Mouse (Mus musculus): ENCODE measurements around the gene Ttc30a1.
"Not testable (repeated sequence)": the region's sequence is repeated elsewhere in the genome, so short reads cannot be mapped to it uniquely, and the experiment has no call there.

Gene Ttc30a1

GRCm38 (mm10) chr2:75982626-75983025, 859 bp upstream of the Ttc30a1 start:
- no peak for DNase-seq

GRCm38 (mm10) chr2:75980933-75981439, 781 bp downstream of the Ttc30a1 start:
- DNase-seq = peak; percentile 22

- not testable (repeated sequence) for DNase-seq
These were observed 3.9 kb downstream of the Ttc30a1 start, which contains the start of gene Ttc30a2 for GRCm38 (mm10) chr2:75977752-75978368. Ttc30a2 (minus strand) TSS chr2:75978170.

GRCm38 (mm10) chr2:75976070-75976469, 5.7 kb downstream of the Ttc30a1 start:
- DNase-seq = not testable (repeated sequence)

- no peak for DNase-seq
These were observed 7.6 kb downstream of the Ttc30a1 start for GRCm38 (mm10) chr2:75974131-75974530.

GRCm38 (mm10) chr2:75964972-75965371, 16.8 kb downstream of the Ttc30a1 start:
- peak; percentile 82 for DNase-seq

GRCm38 (mm10) chr2:75964512-75964911, 17.3 kb downstream of the Ttc30a1 start:
- DNase-seq = peak; percentile 63

GRCm38 (mm10) chr2:75964051-75964450, 17.7 kb downstream of the Ttc30a1 start:
- no peak for DNase-seq

GRCm38 (mm10) chr2:75963211-75963840, 18.4 kb downstream of the Ttc30a1 start:
- no peak for DNase-seq

- DNase-seq = no peak
These were observed 21.1 kb downstream of the Ttc30a1 start for GRCm38 (mm10) chr2:75960366-75961330.

- DNase-seq = peak; percentile 25
These were observed 21.9 kb downstream of the Ttc30a1 start for GRCm38 (mm10) chr2:75959850-75960365.

GRCm38 (mm10) chr2:75959183-75959849, 22.5 kb downstream of the Ttc30a1 start:
- no peak for DNase-seq

- no peak for DNase-seq
These were observed 26.1 kb downstream of the Ttc30a1 start for GRCm38 (mm10) chr2:75955709-75956108.

GRCm38 (mm10) chr2:75953320-75953719, 28.4 kb downstream of the Ttc30a1 start:
- DNase-seq = no peak

GRCm38 (mm10) chr2:75950685-75951084, 31.1 kb downstream of the Ttc30a1 start:
- no peak for DNase-seq

- DNase-seq = peak; percentile 88
These were observed 43.4 kb downstream of the Ttc30a1 start, which contains the start of gene Ttc30b for GRCm38 (mm10) chr2:75938117-75939063. Ttc30b (minus strand) TSS chr2:75938585.

GRCm38 (mm10) chr2:75937520-75938116, 44.1 kb downstream of the Ttc30a1 start:
- peak; percentile 62 for DNase-seq

GRCm38 (mm10) chr2:75936685-75937084, 45.1 kb downstream of the Ttc30a1 start:
- not testable (repeated sequence) for DNase-seq

- no peak for DNase-seq
These were observed 48.2 kb downstream of the Ttc30a1 start for GRCm38 (mm10) chr2:75933541-75933940.

GRCm38 (mm10) chr2:75930941-75931340, 50.8 kb downstream of the Ttc30a1 start:
- DNase-seq = no peak
